Mouse (Mus musculus) intestine, embryonic 14.5 days (tissue): ENCODE measurements around the gene Mlh3. TPM values are rescaled to one million over a fixed set of nuclear protein-coding genes. Genes with fewer than 3 reads are reported as not detected.

Experiments
- ATAC-seq: fragments of 200-750 bp; cut with Nextera tagmentation; replicated peaks from 2 replicates; pipeline ENCODE4 v1.8.0; 2017; ENCODE audit warnings: low read depth, moderate number of reproducible peaks, moderate TSS enrichment, moderate library complexity; ENCODE audit not compliant: low FRiP score, low TSS enrichment
- DNase-seq: peaks from one replicate; pipeline ENCODE4 v3.0.0-alpha.2; 2018; ENCODE audit warnings: low spot score
- H3K27ac ChIP-seq: fragments of 300-500 bp; sonication (generic); 2 replicates; pipeline ENCODE4 v1.5.1; 2014; ENCODE audit warnings: low read depth, mild to moderate bottlenecking, control low read depth
- H3K27me3 ChIP-seq: fragments of 300-500 bp; sonication (generic); replicated peaks from 2 replicates; pipeline ENCODE4 v1.6.1; 2014; ENCODE audit warnings: low read length, control low read depth; ENCODE audit not compliant: control insufficient read depth, insufficient read depth
- H3K36me3 ChIP-seq: fragments of 300-500 bp; sonication (generic); 2 replicates; pipeline ENCODE4 v1.6.1; 2014; ENCODE audit warnings: low read length, control low read depth; ENCODE audit not compliant: control insufficient read depth, insufficient read depth
- H3K4me1 ChIP-seq: fragments of 300-500 bp; sonication (generic); replicated peaks from 2 replicates; pipeline ENCODE4 v1.6.1; 2014; ENCODE audit warnings: low read length, control low read depth, mixed read lengths; ENCODE audit not compliant: control insufficient read depth, insufficient read depth
- H3K4me2 ChIP-seq: fragments of 300-500 bp; sonication (generic); 2 replicates; pipeline ENCODE4 v1.6.1; 2014; ENCODE audit warnings: low read length
- H3K4me3 ChIP-seq: fragments of 300-500 bp; sonication (generic); 2 replicates; pipeline ENCODE4 v1.5.1; 2014; ENCODE audit warnings: low read depth, low read length, control low read depth, mixed read lengths
- H3K9ac ChIP-seq: fragments of 300-500 bp; sonication (generic); 2 replicates; pipeline ENCODE4 v1.6.1; 2014; ENCODE audit warnings: mild to moderate bottlenecking, low read length
- H3K9me3 ChIP-seq: fragments of 300-500 bp; sonication (generic); 2 replicates; pipeline ENCODE4 v1.6.1; 2016; ENCODE audit warnings: low read length, control low read depth; ENCODE audit not compliant: control insufficient read depth
- WGBS: fragments of 180-500 bp; shearing (Covaris S2); extraction: QIAGEN DNeasy Blood & Tissue Kit; methylation state at CpG from one replicate; pipeline ENCODE4 v1.1.7; 2014; 5-methylcytosine and 5-hydroxymethylcytosine counted together
- polyA plus RNA-seq: library from polyadenylated mRNA; unstranded; fragments of >200 nt; fragmentation: Nextera tagmentation; extraction: Ambion mirVana; gene quantifications from 2 replicates; pipeline ENCODE4 v1.2.1, GENCODE M21; 2014

Mlh3 gene
- polyA plus RNA-seq, 1 experiment from 2014 or later = 8.6 TPM

- Histone ChIP-seq H3K4me2 (no peak overlapping the region), H3K4me1 (no peaks in the 10 kb centered on the region; the same call in 1 of the 2 replicates), H3K27ac (no peak overlapping the region), H3K9ac (no peak overlapping the region), H3K4me3 (no peak overlapping the region), H3K9me3 (no peaks in the 10 kb centered on the region), H3K27me3 (no peaks in the 10 kb centered on the region), H3K36me3 (peaks cover 43% of the 10 kb centered on the region)
- WGBS = 70% methylated on average over 15 of the region's 15 CpGs
- no peak for DNase-seq
- no peak for ATAC-seq
Observed at GRCm38 (mm10) chr12:85227876-85228599, 42.4 kb downstream of the Mlh3 start.

- Histone ChIP-seq H3K4me2 (no peak overlapping the region), H3K27ac (no peak overlapping the region), H3K4me3 (no peak overlapping the region), H3K9me3 (no peaks in the 10 kb centered on the region), H3K4me1 (no peaks in the 10 kb centered on the region; the same call in 1 of the 2 replicates), H3K27me3 (no peaks in the 10 kb centered on the region), H3K9ac (no peak overlapping the region), H3K36me3 (peaks cover 51% of the 10 kb centered on the region)
- WGBS = 53% methylated on average over 7 of the region's 7 CpGs
- no peak for ATAC-seq
- DNase-seq = no peak
Observed at GRCm38 (mm10) chr12:85227227-85227626, 43.2 kb downstream of the Mlh3 start.

- WGBS = 2% methylated on average over 12 of the region's 12 CpGs
- H3K9ac ChIP-seq = peak overlapping the region; percentile 69
- DNase-seq = no peak
- no peaks in the 10 kb centered on the region for H3K27me3 ChIP-seq
- H3K4me3 ChIP-seq = peak overlapping the region; percentile 81
- H3K9me3 ChIP-seq = no peaks in the 10 kb centered on the region
- H3K4me2 ChIP-seq = peak overlapping the region; percentile 88
- 0 out of 2 replicates have a peak, but pooled peaks have one; percentile 9 for ATAC-seq
- H3K4me1 ChIP-seq = peaks cover 18% of the 10 kb centered on the region
- H3K27ac ChIP-seq = peak overlapping the region; percentile 54; the same call in 1 of the 2 replicates
- peaks cover 41% of the 10 kb centered on the region for H3K36me3 ChIP-seq
Observed at GRCm38 (mm10) chr12:85219905-85220290, 50.5 kb downstream of the Mlh3 start.

- WGBS = under 1% methylated on average over 54 of the region's 54 CpGs
- Histone ChIP-seq H3K4me1 (peaks cover 18% of the 10 kb centered on the region), H3K36me3 (peaks cover 35% of the 10 kb centered on the region), H3K4me2 (peak within 1 kb of the TSS; percentile 88), H3K4me3 (peak within 1 kb of the TSS; percentile 81), H3K9ac (peak within 1 kb of the TSS; percentile 69), H3K27me3 (no peaks in the 10 kb centered on the region), H3K27ac (peak within 1 kb of the TSS; percentile 54; the same call in 1 of the 2 replicates), H3K9me3 (no peaks in the 10 kb centered on the region)
- ATAC-seq (peak; percentile 99), DNase-seq (peak; percentile 98)
Observed at GRCm38 (mm10) chr12:85219236-85219904, 51.0 kb downstream of the Mlh3 start, which contains the start of gene Eif2b2. Gene Eif2b2, plus strand, starts transcription at chr12:85219481.

GRCm38 (mm10) chr12:85217733-85218310 lies 52.6 kb downstream of the Mlh3 start:
- 67% methylated on average over 2 of the region's 2 CpGs for WGBS
- Histone ChIP-seq H3K4me3 (no peak overlapping the region), H3K4me2 (no peak overlapping the region), H3K36me3 (peaks cover 20% of the 10 kb centered on the region), H3K27ac (no peak overlapping the region), H3K9ac (no peak overlapping the region), H3K27me3 (no peaks in the 10 kb centered on the region), H3K9me3 (no peaks in the 10 kb centered on the region), H3K4me1 (peaks cover 18% of the 10 kb centered on the region)
- DNase-seq (no peak), ATAC-seq (no peak)

GRCm38 (mm10) chr12:85215031-85215430 lies 55.4 kb downstream of the Mlh3 start:
- DNase-seq = no peak
- ATAC-seq = no peak
- H3K27ac ChIP-seq = no peak overlapping the region
- no peaks in the 10 kb centered on the region for H3K36me3 ChIP-seq
- H3K4me1 ChIP-seq = peaks cover 8% of the 10 kb centered on the region; the same call in 1 of the 2 replicates
- WGBS = 77% methylated on average over 5 of the region's 5 CpGs
- H3K4me3 ChIP-seq = no peak overlapping the region
- no peaks in the 10 kb centered on the region for H3K27me3 ChIP-seq
- H3K4me2 ChIP-seq = no peak overlapping the region
- H3K9ac ChIP-seq = no peak overlapping the region
- H3K9me3 ChIP-seq = no peaks in the 10 kb centered on the region

- Histone ChIP-seq H3K9me3 (no peaks in the 10 kb centered on the region), H3K36me3 (no peaks in the 10 kb centered on the region), H3K4me1 (no peaks in the 10 kb centered on the region), H3K27ac (no peak overlapping the region), H3K27me3 (no peaks in the 10 kb centered on the region), H3K4me2 (no peak overlapping the region), H3K9ac (no peak overlapping the region), H3K4me3 (no peak overlapping the region)
- 43% methylated on average over 7 of the region's 7 CpGs for WGBS
- no peak for DNase-seq
- no peak for ATAC-seq
Observed at GRCm38 (mm10) chr12:85208687-85209199, 61.7 kb downstream of the Mlh3 start.

GRCm38 (mm10) chr12:85205425-85205824 lies 65.0 kb downstream of the Mlh3 start:
- H3K4me3 ChIP-seq = no peak overlapping the region
- no peaks in the 10 kb centered on the region for H3K36me3 ChIP-seq
- no peaks in the 10 kb centered on the region for H3K9me3 ChIP-seq
- no peak overlapping the region for H3K4me2 ChIP-seq
- H3K4me1 ChIP-seq = peaks cover 5% of the 10 kb centered on the region
- no peak overlapping the region for H3K27ac ChIP-seq
- H3K9ac ChIP-seq = no peak overlapping the region
- no peaks in the 10 kb centered on the region for H3K27me3 ChIP-seq
- 86% methylated on average over 10 of the region's 10 CpGs for WGBS
- no peak for ATAC-seq
- no peak for DNase-seq
